Mouse (Mus musculus): ENCODE results near the gene Abtb2. TPM values are rescaled to one million over a fixed set of nuclear protein-coding genes. Genes with fewer than 3 reads are reported as not detected.

Gene Abtb2
- polyA plus RNA-seq, 1 experiment, result 4.2 TPM

GRCm38 (mm10) chr2:103650314-103650879, 84.3 kb downstream of the Abtb2 start:
- Histone ChIP-seq H3K9me3 (replicated peaks; ENCODE audit: control insufficient read depth, insufficient read depth, low read length, poor library complexity, severe bottlenecking) (no peaks in the 10 kb centered on the region), H3K27me3 (ENCODE audit: control insufficient read depth, insufficient read depth, low read length, poor library complexity, severe bottlenecking) (no peaks in the 10 kb centered on the region), H3K36me3 (ENCODE audit: control insufficient read depth, insufficient read depth, low read length, poor library complexity, severe bottlenecking) (no peaks in the 10 kb centered on the region), H3K27ac (ENCODE audit: insufficient read depth, low read length) (no peak overlapping the region), H3K4me1 (ENCODE audit: control insufficient read depth, insufficient read depth, low read length) (no peaks in the 10 kb centered on the region), H3K4me3 (ENCODE audit: low read depth, low read length) (no peak overlapping the region), H3K9ac (ENCODE audit: low read depth, poor library complexity, severe bottlenecking) (no peak overlapping the region)
- TF ChIP-seq EP300 (IDR thresholded peaks at IDR 0.05; ENCODE audit: insufficient read depth, low read depth, low read length), result no peak
- no peak for TF ChIP-seq CTCF (IDR thresholded peaks at IDR 0.05; ENCODE audit: low read depth, low read length)
- TF ChIP-seq POLR2A (IDR thresholded peaks at IDR 0.05; ENCODE audit: insufficient read depth, low read length), result no peak

GRCm38 (mm10) chr2:103652121-103652520, 86.0 kb downstream of the Abtb2 start:
- Histone ChIP-seq H3K36me3 (ENCODE audit: control insufficient read depth, insufficient read depth, low read length, poor library complexity, severe bottlenecking) (no peaks in the 10 kb centered on the region), H3K4me3 (ENCODE audit: low read depth, low read length) (no peak overlapping the region), H3K9ac (ENCODE audit: low read depth, poor library complexity, severe bottlenecking) (no peak overlapping the region), H3K9me3 (replicated peaks; ENCODE audit: control insufficient read depth, insufficient read depth, low read length, poor library complexity, severe bottlenecking) (no peaks in the 10 kb centered on the region), H3K27me3 (ENCODE audit: control insufficient read depth, insufficient read depth, low read length, poor library complexity, severe bottlenecking) (no peaks in the 10 kb centered on the region), H3K4me1 (ENCODE audit: control insufficient read depth, insufficient read depth, low read length) (no peaks in the 10 kb centered on the region), H3K27ac (ENCODE audit: insufficient read depth, low read length) (no peak overlapping the region)
- TF ChIP-seq EP300 (IDR thresholded peaks at IDR 0.05; ENCODE audit: insufficient read depth, low read depth, low read length), result no peak
- TF ChIP-seq POLR2A (IDR thresholded peaks at IDR 0.05; ENCODE audit: insufficient read depth, low read length), result no peak
- TF ChIP-seq CTCF (IDR thresholded peaks at IDR 0.05; ENCODE audit: low read depth, low read length), result no peak

GRCm38 (mm10) chr2:103655037-103655436, 88.9 kb downstream of the Abtb2 start:
- TF ChIP-seq CTCF (IDR thresholded peaks at IDR 0.05; ENCODE audit: low read depth, low read length), result no peak
- no peak overlapping the region for H3K9ac ChIP-seq (ENCODE audit: low read depth, poor library complexity, severe bottlenecking)
- no peak overlapping the region for H3K27ac ChIP-seq (ENCODE audit: insufficient read depth, low read length)
- H3K36me3 ChIP-seq (ENCODE audit: control insufficient read depth, insufficient read depth, low read length, poor library complexity, severe bottlenecking), result no peaks in the 10 kb centered on the region
- H3K4me1 ChIP-seq (ENCODE audit: control insufficient read depth, insufficient read depth, low read length), result no peaks in the 10 kb centered on the region
- H3K27me3 ChIP-seq (ENCODE audit: control insufficient read depth, insufficient read depth, low read length, poor library complexity, severe bottlenecking), result no peaks in the 10 kb centered on the region
- H3K9me3 ChIP-seq (replicated peaks; ENCODE audit: control insufficient read depth, insufficient read depth, low read length, poor library complexity, severe bottlenecking), result no peaks in the 10 kb centered on the region
- no peak overlapping the region for H3K4me3 ChIP-seq (ENCODE audit: low read depth, low read length)

- H3K27ac ChIP-seq (ENCODE audit: insufficient read depth, low read length), result no peak overlapping the region
- H3K36me3 ChIP-seq (ENCODE audit: control insufficient read depth, insufficient read depth, low read length, poor library complexity, severe bottlenecking), result no peaks in the 10 kb centered on the region
- TF ChIP-seq EP300 (IDR thresholded peaks at IDR 0.05; ENCODE audit: insufficient read depth, low read depth, low read length), result no peak
- no peak for TF ChIP-seq CTCF (IDR thresholded peaks at IDR 0.05; ENCODE audit: low read depth, low read length)
- no peak for TF ChIP-seq POLR2A (IDR thresholded peaks at IDR 0.05; ENCODE audit: insufficient read depth, low read length)
- H3K9ac ChIP-seq (ENCODE audit: low read depth, poor library complexity, severe bottlenecking), result no peak overlapping the region
- no peaks in the 10 kb centered on the region for H3K27me3 ChIP-seq (ENCODE audit: control insufficient read depth, insufficient read depth, low read length, poor library complexity, severe bottlenecking)
- no peaks in the 10 kb centered on the region for H3K9me3 ChIP-seq (replicated peaks; ENCODE audit: control insufficient read depth, insufficient read depth, low read length, poor library complexity, severe bottlenecking)
- no peaks in the 10 kb centered on the region for H3K4me1 ChIP-seq (ENCODE audit: control insufficient read depth, insufficient read depth, low read length)
- H3K4me3 ChIP-seq (ENCODE audit: low read depth, low read length), result no peak overlapping the region
Observed at GRCm38 (mm10) chr2:103656028-103656427, 89.9 kb downstream of the Abtb2 start.

GRCm38 (mm10) chr2:103659167-103659566, 93.1 kb downstream of the Abtb2 start:
- TF ChIP-seq EP300 (IDR thresholded peaks at IDR 0.05; ENCODE audit: insufficient read depth, low read depth, low read length), result no peak
- no peak for TF ChIP-seq CTCF (IDR thresholded peaks at IDR 0.05; ENCODE audit: low read depth, low read length)
- TF ChIP-seq POLR2A (IDR thresholded peaks at IDR 0.05; ENCODE audit: insufficient read depth, low read length), result no peak
- Histone ChIP-seq H3K9ac (ENCODE audit: low read depth, poor library complexity, severe bottlenecking) (no peak overlapping the region), H3K27ac (ENCODE audit: insufficient read depth, low read length) (no peak overlapping the region), H3K36me3 (ENCODE audit: control insufficient read depth, insufficient read depth, low read length, poor library complexity, severe bottlenecking) (no peaks in the 10 kb centered on the region), H3K27me3 (ENCODE audit: control insufficient read depth, insufficient read depth, low read length, poor library complexity, severe bottlenecking) (no peaks in the 10 kb centered on the region), H3K9me3 (replicated peaks; ENCODE audit: control insufficient read depth, insufficient read depth, low read length, poor library complexity, severe bottlenecking) (no peaks in the 10 kb centered on the region), H3K4me3 (ENCODE audit: low read depth, low read length) (no peak overlapping the region), H3K4me1 (ENCODE audit: control insufficient read depth, insufficient read depth, low read length) (no peaks in the 10 kb centered on the region)

- Histone ChIP-seq H3K36me3 (ENCODE audit: control insufficient read depth, insufficient read depth, low read length, poor library complexity, severe bottlenecking) (no peaks in the 10 kb centered on the region), H3K4me1 (ENCODE audit: control insufficient read depth, insufficient read depth, low read length) (no peaks in the 10 kb centered on the region), H3K27ac (ENCODE audit: insufficient read depth, low read length) (no peak overlapping the region), H3K9ac (ENCODE audit: low read depth, poor library complexity, severe bottlenecking) (no peak overlapping the region), H3K27me3 (ENCODE audit: control insufficient read depth, insufficient read depth, low read length, poor library complexity, severe bottlenecking) (no peaks in the 10 kb centered on the region), H3K9me3 (replicated peaks; ENCODE audit: control insufficient read depth, insufficient read depth, low read length, poor library complexity, severe bottlenecking) (no peaks in the 10 kb centered on the region), H3K4me3 (ENCODE audit: low read depth, low read length) (no peak overlapping the region)
- TF ChIP-seq EP300 (IDR thresholded peaks at IDR 0.05; ENCODE audit: insufficient read depth, low read depth, low read length) (no peak), CTCF (IDR thresholded peaks at IDR 0.05; ENCODE audit: low read depth, low read length) (no peak), POLR2A (IDR thresholded peaks at IDR 0.05; ENCODE audit: insufficient read depth, low read length) (no peak)
Observed at GRCm38 (mm10) chr2:103659648-103660556, 93.8 kb downstream of the Abtb2 start.
